Mouse (Mus musculus): Measurements from ENCODE around the gene Smox. TPM values are rescaled to one million over a fixed set of nuclear protein-coding genes. Genes with fewer than 3 reads are reported as not detected.

The Smox gene
- total RNA-seq, 2 experiments from 2014 or later = 20.1 to 21.0 TPM

DNA sequence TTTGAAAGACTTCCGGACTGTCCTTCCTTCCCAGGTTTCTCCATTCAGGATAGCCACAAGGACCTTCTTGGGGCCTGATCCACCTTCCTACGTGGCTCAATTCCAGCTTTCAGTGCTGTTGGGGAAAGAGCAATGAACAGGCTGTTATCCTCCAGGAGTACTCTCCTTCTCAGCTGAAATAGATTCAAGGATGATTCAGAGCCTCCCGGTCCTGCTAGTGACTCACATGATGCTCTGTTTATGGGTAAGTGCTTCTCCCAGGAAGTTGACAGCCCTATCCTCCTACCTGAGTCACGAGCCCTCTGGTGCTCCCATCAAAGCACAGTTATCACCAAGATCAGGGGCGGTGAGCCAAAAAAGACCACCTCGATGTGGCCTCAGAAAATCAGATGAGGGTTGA is 7.1 kb upstream of the Smox start:
- DNase-seq = no peak

DNA sequence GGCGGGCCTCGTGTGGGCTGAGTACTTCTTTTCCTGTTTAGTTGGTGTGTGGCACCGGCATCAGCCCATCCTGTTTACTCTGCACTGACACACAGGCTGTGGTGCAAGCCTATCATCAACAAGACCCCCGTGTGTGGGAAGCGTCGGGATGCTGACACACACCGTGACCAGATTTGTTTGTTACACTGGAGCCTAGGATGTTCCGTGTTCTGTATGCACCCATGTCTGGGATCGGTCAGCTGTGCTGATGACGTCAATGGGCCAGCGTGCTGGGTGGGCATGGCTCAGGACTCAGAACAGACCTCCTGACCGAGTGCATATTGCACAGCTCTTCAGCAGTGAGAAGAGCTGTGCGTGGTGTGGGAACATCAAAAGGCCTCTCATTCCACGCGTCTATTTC is 6.2 kb upstream of the Smox start:
- DNase-seq = no peak

DNA sequence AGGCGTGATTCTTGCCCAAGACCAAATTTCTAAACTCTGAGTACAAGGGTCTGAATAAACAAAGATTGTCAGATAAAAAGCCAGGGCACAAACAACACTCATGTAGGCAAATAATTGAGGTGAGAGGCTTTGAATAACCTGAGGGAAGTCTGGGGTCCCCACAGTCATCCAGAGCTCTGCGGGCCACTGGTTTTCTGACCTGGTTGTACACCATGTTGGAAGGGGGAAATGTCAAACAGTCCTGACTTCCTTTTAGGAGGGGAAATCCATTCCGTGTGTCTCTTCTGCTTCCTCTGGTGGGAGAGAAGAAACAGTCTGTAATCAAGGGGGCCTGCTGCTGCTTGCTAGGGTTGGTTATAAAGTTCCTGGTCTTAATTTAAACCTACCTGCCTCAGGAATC is 5.2 kb upstream of the Smox start:
- no peak for DNase-seq

DNA sequence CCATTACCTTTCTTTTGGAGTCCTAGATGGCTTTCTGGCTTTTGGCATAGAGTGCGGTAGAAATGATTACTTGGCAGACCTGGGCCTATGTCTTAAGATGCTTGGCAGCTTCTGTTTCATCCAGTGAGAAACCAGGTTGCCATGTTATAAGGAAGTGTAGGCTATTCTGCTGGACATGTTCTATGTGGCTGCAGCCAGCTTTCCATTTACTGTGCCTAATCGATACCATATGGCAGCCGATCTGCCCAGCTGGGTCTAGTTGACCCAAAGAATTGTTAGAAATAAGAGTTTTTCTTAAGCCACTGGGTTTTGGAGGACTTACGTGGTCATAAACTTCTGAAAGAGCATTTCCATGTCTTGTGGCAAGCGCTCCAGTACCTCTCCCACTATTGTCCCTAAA is 4.0 kb upstream of the Smox start:
- no peak for DNase-seq

DNA sequence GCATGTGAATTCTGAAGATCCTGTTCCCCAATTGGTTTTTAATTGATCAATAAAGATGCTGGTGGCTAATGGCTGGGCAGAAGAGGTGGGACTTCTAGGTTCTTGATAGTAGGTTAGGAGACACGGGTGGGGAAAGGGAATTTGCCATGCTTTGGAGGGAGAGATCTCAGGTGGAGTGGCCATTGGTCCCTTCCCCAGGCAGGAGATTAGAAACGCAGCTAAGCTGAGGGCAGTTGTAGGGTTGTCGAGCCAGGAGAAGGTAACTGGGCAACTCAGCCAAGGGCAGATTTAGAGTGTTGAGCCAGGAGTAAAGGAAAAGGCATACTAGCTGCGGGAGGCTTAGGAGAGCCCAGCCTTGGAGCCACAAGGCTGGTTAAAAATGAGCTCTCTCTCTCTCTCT is 3.0 kb upstream of the Smox start:
- DNase-seq = no peak

DNA sequence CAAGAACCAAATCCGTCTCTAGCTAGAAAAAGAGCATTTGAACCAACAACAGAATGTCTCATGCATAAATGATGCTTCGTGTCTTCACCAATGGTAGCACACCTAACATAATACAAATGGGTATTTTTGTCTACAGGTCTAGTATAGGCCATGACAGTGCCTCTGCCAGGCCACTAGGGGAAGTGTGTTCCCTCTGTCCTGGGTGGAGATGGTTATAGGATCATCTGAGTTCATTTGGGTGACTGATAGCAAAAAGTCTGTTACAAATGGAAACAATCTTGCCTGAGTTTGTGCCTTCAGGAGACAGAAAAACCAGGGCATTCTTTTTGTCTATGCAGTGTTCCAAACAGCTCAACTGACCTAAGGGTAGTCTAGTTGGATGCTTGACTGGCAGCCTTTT is 2.4 kb upstream of the Smox start:
- no peak for DNase-seq

DNA sequence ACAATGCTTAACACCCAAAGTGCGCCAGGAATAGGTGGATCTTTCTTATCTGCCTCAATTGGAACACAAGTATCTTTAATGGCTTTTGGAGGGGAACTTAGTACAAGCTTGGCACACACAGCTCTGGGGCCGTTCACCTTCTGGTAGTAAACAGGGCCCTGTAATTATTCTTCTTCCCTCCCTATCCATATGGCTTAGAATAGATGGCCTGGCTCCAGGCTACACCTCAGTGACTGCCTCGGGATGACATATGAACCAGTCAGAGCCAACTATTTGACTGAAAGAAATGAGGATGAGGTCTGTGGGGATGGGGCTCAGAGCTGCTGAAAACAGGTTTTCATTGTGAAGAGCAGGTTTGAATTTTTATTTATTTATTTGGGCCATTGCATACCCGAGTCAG is 1.7 kb upstream of the Smox start:
- DNase-seq = no peak

DNA sequence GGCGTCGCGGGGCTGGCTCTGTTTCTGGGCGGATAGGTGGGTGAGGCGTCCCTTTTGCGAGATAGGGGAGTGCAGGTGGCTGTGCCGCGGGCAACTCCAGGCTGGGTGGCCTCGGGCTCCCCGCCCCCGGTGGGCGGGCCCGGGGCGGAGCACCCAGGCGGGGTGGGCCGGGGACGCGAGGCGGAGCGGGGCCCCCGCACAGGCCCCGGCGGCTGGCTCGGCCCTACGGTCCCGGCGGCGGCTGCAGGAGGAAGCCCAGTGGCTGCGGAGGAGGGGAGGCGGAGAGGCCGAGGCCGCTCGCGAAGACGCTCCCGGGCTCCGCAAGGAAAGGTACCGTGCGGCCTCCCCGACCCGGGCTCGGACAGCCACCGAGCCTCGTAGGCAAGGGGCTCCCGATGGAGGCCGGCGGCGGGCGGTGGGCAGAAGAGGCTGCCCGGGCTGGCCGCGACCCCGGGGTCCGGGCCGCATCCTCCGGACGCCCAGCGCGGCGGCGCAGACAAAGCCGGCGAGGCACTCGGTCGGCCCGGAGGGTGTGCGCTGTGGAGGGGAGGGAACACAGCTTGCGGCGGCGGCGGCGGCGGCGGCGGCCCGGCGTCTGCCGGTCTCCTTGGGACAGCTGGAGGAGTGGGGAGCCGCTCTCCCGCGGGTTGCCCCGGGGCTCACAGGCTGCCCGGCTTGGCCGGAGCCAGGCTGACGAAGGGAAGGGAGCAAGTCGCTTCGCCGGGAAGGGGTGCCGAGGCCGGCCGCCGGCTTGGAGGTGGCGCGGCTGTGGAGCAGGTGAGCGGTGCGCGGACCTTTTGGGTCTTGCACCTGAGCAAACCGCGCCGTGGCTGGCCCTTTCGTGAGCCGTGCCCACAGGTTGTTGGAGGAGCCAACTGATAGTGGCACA is 655 bp downstream of the Smox start:
- DNase-seq = peak; percentile 93

DNA sequence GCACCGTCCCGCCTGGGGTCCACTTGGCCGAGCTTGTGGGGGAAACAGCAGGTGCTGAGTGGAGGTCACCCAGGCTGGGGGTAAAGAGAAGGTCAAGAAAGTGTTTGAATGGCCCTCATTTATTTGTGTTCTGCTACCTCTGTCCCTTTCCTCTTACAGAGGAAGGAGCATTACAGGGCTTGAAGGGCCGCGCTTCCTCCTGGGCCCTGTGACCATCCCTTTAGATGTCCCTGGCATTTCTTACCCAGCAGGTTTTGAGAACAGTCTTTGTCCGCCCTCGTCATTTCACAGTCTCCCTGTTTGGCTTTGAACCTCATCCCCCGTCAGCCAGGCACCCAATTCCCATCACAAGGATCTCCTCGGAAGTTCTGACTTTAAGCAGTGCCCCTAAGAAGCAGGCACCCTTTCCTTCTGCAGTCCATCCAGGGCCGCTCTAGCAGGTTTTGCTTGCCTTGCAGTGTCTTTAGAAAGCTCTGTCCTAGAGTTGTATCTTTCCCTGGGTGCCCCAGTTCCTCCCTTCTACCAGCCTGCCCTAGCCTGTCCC is 1.4 kb downstream of the Smox start:
- DNase-seq = no peak

DNA sequence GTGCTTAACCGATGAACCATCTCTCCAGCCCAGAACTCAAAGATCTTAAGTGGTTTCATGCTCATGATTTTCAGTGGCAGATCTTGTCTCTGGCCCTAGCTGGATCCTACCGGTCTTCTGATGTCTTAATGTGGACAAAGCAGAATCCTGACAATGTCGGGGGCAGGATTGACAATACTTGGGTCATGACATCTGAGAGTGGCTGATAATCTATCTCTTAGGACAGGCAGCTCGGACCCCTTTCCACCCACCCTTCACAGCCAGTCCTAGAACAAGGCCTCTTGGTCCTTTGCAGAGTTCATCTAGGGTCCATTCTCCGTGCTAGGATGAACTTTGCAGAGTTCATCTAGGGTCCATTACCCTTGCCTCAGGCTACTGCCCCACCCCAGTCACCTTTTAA is 2.1 kb downstream of the Smox start:
- DNase-seq = no peak

DNA sequence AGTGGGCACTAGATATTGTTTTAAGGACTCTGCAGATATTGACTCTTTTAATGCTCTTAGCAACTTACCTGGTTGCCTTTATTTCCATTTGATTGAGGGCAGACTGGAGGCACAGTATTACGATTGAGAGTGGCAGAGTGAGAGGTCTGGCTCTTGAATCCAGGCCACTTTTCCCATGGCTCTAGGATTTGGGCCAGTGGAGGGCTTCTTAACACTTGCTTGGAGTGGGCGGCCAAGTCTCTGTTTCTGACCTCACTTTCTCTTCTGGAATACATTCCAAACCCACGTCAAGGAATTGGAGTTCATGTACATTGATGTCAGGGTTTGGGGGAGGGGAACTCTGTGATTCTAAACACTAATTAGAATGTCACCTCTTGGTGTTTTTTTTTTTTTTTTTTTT is 4.0 kb downstream of the Smox start:
- DNase-seq = no peak

DNA sequence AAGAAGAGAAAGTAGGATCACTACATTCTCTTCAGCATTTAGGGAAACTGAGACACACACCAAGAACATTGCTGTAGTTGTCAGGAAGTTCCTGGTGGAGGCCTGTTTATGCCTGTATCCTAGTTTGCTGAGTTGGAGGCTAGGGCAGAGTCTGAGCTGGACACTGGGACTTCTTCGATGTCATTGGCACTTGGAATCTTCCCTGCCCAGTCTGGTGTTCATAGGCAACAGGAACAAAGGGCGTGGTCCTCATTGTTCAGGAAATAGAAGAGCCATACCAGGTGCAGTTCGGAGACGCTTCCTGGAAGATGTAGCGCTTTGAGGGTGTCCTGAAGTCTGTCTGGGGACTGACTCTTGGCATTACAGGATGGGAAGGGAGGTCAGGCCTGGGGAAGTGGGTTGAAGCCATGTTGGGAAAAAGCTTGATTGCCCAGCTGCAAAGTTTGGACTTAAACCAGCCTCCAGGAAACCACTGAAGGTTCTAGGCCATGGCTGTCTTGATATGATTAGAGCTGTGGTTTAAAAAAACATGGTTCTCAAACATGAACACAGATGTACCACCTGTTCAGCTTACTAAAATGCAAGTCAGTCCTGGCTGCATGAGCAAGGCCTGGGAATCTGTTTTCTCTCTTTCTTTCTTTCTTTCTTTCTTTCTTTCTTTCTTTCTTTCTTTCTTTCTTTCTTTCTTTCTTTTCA is 5.0 kb downstream of the Smox start:
- no peak for DNase-seq

DNA sequence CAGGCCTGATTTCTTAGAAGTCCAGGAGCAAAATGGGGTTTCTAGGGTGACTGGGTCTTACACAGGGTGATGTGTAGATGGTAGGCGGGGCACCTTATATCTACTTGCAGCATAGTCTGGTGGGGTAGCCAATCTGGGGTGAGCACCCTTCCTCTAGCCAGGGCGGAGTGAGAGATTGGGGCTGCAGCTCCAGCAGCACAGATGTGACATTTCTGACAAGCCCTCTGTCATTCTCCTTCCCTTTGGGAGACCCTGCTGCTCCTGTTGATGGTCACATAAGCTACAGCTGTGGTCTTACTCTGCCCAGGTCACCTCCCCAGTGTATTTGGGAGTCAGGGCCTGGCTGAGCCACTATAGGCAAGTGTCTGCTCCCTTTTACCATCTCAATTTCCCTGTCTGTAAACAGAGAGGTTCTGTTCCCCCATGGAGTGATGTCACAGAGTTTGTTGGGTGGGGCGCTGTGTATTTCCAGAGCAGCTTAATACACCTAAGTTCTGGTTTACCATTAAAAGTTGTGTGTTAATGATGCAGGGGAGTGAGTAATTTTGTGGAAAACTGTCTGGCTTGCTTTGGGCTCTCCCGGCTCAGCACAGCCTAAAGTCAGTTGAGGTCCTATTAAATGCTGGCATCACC is 6.0 kb downstream of the Smox start:
- DNase-seq = no peak

DNA sequence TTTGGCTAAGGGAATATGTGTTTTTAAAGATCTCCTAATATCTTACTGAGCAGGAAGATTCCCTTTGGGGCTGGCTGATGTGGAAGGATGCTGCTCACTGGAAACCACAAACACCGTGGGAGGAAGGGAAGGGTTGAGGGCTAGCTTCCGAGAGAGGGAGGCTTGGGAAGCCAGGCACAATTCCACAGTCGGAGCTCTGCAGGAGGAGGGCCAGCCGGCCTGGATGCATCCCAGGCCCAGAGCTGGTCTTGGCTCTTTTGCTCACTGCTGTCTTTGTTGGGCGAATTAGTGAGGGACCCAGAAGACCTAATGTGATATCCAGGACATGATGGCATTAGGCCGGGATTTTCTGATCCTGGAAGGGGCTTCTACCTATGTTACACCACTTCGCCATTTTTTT is 6.9 kb downstream of the Smox start:
- DNase-seq = no peak

DNA sequence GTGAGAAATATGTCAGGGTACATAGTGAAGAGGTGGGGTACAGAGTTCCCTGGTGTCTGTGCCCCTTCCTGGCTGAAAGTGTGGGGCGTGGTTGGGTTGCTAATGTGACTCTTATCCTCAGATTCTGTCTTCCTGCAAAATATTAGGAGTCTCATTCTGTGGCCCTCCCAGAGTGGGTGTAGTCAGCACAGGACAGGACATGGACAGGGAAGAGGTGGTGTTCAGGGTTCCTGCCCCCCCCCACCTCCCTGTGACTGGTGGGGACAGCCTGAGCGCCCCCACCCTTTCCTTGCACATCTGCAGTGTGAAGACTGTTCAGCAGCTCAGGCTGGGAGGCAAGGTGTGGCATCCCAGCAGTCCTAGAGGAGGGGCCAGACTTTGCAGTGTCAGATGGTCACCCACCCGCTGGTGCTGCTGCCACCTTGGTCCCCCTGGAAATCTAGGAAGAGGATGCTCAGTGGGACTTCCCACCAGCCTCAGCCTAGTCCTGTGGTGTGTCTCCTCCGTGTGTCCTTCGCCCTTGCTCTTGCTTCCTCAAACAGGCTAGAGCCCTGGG is 8.1 kb downstream of the Smox start:
- DNase-seq = no peak

DNA sequence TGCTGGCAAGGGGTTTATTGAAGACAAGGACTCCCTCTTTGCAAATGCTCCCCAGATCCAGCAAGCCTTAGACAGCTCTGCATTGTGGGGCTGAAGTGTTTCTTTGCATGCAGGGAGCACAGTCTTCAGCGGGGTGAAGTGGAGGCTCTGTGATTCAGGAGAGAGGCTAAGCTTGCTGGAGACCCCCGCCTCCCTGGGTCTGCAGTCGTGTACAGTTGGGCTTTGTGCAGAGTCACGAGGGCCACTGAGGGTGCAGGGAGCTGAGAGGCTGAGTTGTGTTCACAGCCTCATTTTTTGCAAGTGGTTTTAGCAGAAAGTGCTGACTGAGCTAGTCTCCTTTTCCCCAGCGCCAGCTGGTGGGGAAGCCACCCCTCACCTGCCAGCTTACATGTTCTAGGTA is 10.6 kb downstream of the Smox start:
- no peak for DNase-seq

DNA sequence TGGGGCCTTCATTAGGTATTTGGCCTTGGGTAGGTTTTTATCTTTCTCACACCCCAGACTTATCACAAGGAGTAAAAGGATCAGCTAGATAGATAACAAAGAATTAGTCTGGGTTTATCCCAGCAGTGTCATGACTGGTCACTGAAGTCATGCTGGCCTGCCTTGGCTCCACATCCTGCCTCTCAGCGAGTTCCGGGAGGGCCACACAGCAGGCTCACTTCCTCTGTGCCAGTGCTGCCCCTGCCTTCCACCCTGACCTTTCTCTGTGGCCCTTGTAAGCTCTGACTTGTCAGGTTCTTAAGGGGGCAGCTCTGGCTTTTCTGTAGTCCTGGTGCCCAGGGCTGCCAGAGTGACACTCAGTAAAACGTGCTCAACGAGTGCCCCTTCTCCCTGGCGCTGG is 11.3 kb downstream of the Smox start:
- no peak for DNase-seq

DNA sequence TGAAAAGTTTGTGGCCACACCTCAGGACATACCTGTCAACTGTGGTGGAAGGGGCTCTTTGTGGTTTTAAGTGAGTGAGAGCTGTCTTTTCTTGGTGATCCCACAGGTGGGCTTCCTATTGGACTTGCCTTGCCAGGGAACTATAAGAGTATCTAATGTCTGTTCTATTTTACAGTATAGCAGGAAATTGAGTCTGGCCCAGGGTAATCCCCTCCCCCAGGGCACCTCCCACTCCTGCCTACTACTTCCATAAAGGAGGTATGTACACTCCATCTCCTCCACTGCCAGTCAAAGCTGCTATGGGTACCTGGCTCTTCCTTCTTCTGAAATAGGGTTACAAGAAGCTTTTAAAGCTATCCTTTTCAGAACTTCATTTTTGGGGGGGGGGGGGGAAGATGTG is 14.1 kb downstream of the Smox start:
- no peak for DNase-seq

DNA sequence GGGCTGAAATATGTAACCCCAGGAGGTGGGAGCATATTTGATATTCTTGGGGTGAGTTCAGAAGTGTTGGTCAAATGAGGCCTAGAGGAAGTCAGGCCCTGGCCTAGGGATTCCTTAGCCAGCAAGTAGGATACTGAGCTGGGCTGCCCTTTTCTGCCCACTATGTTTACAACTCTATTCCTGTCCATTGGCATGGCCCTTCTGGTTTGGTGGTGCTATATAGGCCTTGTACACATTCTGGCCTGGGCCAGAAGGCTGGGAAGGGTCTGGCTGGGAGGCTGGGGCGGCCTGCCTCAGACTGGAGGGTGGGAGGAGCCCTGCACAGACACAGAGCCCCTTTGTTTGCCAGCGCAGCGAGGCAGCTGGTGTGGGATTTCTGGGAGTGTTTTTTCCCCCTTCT is 15.1 kb downstream of the Smox start:
- DNase-seq = no peak

DNA sequence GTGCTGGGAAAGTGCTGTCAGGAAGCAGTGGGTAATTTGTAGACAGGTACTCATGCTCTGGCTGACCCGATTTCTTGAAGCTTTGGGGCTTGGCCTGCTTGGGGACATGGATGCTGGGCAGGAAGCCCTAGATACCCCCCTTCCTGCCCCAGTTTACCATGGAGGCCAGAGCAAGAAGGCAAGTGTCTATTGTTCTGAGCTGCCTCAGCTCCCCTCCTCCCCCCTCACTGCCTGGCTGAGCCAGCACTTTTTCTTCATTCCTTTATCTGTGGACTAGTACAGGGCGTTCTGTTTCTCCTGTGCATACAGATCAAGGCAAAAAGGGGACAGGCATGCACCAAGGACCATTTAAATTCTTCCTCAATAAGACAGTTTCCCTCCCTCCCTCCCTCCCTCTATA is 17.2 kb downstream of the Smox start:
- no peak for DNase-seq

DNA sequence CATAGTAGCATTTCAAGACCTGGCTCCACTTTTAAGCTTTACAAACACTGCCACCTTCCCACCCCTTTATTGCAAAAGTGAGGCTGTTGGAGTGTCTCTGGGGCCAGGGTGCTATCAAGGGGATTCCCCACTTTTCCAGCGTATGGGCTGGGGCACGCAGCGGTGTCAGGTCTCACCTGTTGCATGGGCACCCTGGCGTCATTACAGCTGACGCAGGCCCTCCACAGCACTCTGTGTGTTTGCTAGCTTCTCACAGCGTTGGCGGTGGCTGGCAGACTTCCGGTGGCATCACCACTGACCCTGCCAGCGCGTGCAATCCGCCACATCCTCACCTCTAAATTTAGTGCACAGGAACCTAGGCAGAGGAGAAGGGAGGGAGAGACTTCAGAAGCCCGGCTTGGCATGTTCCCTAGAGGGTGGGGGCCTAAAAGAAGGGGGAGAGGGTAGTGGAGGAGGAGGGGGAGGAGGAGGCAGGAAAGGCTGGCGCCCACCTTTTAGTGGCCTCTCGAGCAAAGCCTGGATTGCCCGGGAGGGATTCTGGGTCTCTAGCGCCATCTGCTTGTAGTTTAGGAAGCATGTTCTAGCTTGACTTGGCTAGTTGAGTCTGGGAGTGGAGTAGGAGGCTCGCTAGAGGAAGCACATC is 18.5 kb downstream of the Smox start:
- DNase-seq = peak; percentile 72

DNA sequence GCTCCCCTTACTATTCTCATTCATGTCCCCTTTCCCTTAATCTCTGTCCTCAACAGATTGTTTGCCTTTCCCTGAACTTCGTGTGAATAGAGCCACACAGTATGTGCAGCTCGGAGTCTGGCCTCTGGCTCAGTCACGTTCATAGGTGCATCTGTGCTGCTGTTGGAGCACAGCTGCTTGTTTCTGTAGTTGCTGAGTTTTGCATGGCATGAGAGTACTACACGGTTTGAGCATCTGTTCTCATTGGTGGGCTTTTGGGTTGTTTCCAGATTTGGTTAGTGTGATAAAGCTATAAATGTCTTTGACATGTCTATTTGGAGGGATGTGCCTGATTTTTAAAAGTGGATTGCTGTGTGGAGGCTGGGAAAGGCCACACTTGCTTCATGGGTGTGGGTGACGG is 19.2 kb downstream of the Smox start:
- DNase-seq = no peak

All from adrenal gland, postnatal 10 days (tissue).